Mouse (Mus musculus): Measurements from ENCODE around the gene Drg1. TPM values are rescaled to one million over a fixed set of nuclear protein-coding genes. Genes with fewer than 3 reads are reported as not detected.
"Not testable (repeated sequence)": the region's sequence is repeated elsewhere in the genome, so short reads cannot be mapped to it uniquely, and the experiment has no call there.

The Drg1 gene
- total RNA-seq, 1 experiment from 2014 or later = 117 TPM

GRCm38 (mm10) chr11:3206783-3207182 lies 59.4 kb downstream of the Drg1 start:
- no peak for DNase-seq

- DNase-seq = no peak
These were observed 61.0 kb downstream of the Drg1 start for GRCm38 (mm10) chr11:3205207-3205606.

- DNase-seq = no peak
These were observed 62.4 kb downstream of the Drg1 start for GRCm38 (mm10) chr11:3203771-3204170.

- peak; percentile 44 for DNase-seq
These were observed 63.3 kb downstream of the Drg1 start for GRCm38 (mm10) chr11:3202781-3203441.

- DNase-seq = peak; percentile 88
These were observed 63.9 kb downstream of the Drg1 start, which contains the start of gene Eif4enif1 for GRCm38 (mm10) chr11:3202231-3202701. Gene Eif4enif1 (plus strand): TSS chr11:3202392.

- no peak for DNase-seq
These were observed 64.6 kb downstream of the Drg1 start for GRCm38 (mm10) chr11:3201326-3202230.

GRCm38 (mm10) chr11:3200636-3201035 lies 65.6 kb downstream of the Drg1 start:
- not testable (repeated sequence) for DNase-seq

GRCm38 (mm10) chr11:3193363-3193762 lies 72.9 kb downstream of the Drg1 start, which contains the start of gene Sfi1:
Gene Sfi1 (minus strand): TSS chr11:3193463.
- no peak for DNase-seq

- not testable (repeated sequence) for DNase-seq
These were observed 83.5 kb downstream of the Drg1 start for GRCm38 (mm10) chr11:3182707-3183106.

- DNase-seq = not testable (repeated sequence)
These were observed 84.2 kb downstream of the Drg1 start for GRCm38 (mm10) chr11:3181971-3182370.

GRCm38 (mm10) chr11:3181250-3181649 lies 85.0 kb downstream of the Drg1 start:
- peak; percentile 59 for DNase-seq

GRCm38 (mm10) chr11:3180510-3181160 lies 85.6 kb downstream of the Drg1 start:
- not testable (repeated sequence) for DNase-seq

- DNase-seq = not testable (repeated sequence)
These were observed 86.5 kb downstream of the Drg1 start for GRCm38 (mm10) chr11:3179726-3180092.

- peak; percentile 45 for DNase-seq
These were observed 87.1 kb downstream of the Drg1 start for GRCm38 (mm10) chr11:3178968-3179725.

- peak; percentile 64 for DNase-seq
These were observed 92.5 kb downstream of the Drg1 start for GRCm38 (mm10) chr11:3173425-3174318.

GRCm38 (mm10) chr11:3172526-3172925 lies 93.7 kb downstream of the Drg1 start:
- not testable (repeated sequence) for DNase-seq

GRCm38 (mm10) chr11:3171931-3172330 lies 94.3 kb downstream of the Drg1 start:
- peak; percentile 43 for DNase-seq

- DNase-seq = peak; percentile 22
These were observed 97.2 kb downstream of the Drg1 start for GRCm38 (mm10) chr11:3169042-3169441.

GRCm38 (mm10) chr11:3167571-3168001 lies 98.6 kb downstream of the Drg1 start:
- peak; percentile 13 for DNase-seq

- not testable (repeated sequence) for DNase-seq
These were observed 99.1 kb downstream of the Drg1 start for GRCm38 (mm10) chr11:3167129-3167528.

- DNase-seq = not testable (repeated sequence)
These were observed 99.9 kb downstream of the Drg1 start for GRCm38 (mm10) chr11:3166321-3166720.

All from adrenal gland, postnatal 25 days (tissue).